Mouse (Mus musculus) CD8-positive naive resting alpha-beta T cell, adult 2 months (primary cell): Measurements from ENCODE around the gene Fabp6.

ENCODE experiments used
- DNase-seq, 2 experiments: peaks; one replicate each; pipeline ENCODE4 v3.0.0; 2022; ENCODE audit warnings: low read depth in 2 of 2, low spot score in 2 of 2

Fabp6 gene

GRCm38 (mm10) chr11:43548148-43548547 lies 53.2 kb downstream of the Fabp6 start:
- DNase-seq: no peak

GRCm38 (mm10) chr11:43546678-43547077 lies 54.7 kb downstream of the Fabp6 start:
- no peak for DNase-seq
